Mouse (Mus musculus): ENCODE measurements around the gene Lrrc26.

GRCm38 (mm10) chr2:25310969-25311368 lies 21.3 kb downstream of the Lrrc26 start:
- TF ChIP-seq CTCF (IDR thresholded peaks at IDR 0.05; ENCODE audit: control insufficient read depth, insufficient read depth, insufficient read length) = no peak
- TF ChIP-seq FOSL1 (IDR thresholded peaks at IDR 0.05; ENCODE audit: insufficient read depth, low read length, poor library complexity, severe bottlenecking) = no peak
- no peak for TF ChIP-seq MAX (IDR thresholded peaks at IDR 0.05)
- no peak for TF ChIP-seq MYOD1 (IDR thresholded peaks at IDR 0.05; ENCODE audit: control insufficient read depth, insufficient read length, low read depth)

All from C2C12 (cell line).